Mouse (Mus musculus): Measurements from ENCODE around the gene Hnrnph1.
A peak's percentile ranks its signal among the peaks of the same experiment; 100 is the strongest.
"Not testable (repeated sequence)": the region's sequence is repeated elsewhere in the genome, so short reads cannot be mapped to it uniquely, and the experiment has no call there.

The Hnrnph1 gene

GRCm38 (mm10) chr11:50376911-50377891 is at the start of gene Hnrnph1:
TSS of gene Hnrnph1 (plus strand) at chr11:50376990.
- peak; percentile 94 to 99 for DNase-seq (ENCODE audit: low read depth in 1 of 2, low spot score in 2 of 2)

DNA sequence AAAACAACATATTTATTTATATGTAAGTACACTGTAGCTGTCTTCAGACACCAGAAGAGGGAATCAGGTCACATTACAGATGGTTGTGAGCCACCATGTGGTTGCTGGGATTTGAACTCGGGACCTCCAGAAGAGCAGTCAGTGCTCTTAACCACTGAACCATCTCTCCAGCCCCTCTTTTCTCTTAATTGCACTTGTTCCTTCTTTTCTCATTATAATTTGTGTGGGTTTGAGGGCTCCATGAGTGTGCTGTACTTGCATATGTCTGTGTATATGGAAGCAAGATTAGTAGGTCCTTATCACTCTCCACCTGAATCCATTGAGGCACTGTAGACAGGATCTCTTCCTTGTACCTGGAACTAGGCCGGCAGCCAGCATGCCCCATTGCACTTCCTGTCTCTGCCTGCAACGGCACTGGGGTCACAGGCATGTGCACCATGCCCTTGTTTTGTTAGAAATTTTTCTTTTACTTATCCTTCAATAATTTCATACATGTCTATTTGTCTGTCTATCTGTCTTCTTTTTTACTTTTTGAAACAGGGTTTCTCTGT is 48.6 kb upstream of the Hnrnph1 start:
- no peak for DNase-seq (ENCODE audit: low read depth in 1 of 2, low spot score in 2 of 2)

DNA sequence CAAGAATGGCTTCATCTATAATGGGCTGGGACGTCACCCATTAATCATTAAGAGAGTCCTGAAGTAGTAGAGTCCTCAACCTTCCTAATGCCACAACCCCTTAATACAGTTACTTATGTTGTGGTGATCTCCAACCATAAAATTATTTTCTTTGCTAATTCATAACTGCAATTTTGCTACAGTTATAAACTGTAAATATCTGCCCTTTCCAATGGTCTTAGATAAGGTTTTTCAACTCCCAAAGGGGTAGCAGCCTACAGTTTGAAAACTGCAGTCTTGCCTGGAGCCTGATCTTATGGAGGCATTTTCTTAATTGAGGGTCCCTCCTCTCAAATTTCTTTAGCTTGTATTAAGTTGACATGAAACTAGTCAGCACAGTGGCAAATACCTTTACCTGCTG is 47.4 kb upstream of the Hnrnph1 start:
- no peak for DNase-seq (ENCODE audit: low read depth in 1 of 2, low spot score in 2 of 2)

DNA sequence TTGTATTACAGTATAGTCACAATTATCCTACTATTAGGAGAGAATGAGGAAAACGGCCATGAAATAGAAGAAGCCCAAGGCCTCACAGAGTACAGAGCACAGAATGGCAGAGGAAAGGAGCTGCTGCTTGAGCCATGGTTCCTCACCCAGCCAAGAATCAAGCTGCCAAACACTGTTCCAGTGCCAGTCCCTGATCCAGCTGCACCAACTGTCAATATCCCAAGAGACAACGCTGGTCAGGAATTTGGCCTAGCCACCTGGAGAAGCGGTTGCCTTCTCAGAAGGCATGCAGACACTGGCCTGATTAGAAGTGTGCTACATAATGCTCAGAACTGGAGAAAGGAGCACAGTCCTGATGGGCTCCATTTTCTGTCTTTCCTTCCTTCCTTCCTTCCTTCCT is 43.6 kb upstream of the Hnrnph1 start:
- no peak for DNase-seq (ENCODE audit: low read depth in 1 of 2, low spot score in 2 of 2)

GRCm38 (mm10) chr11:50336126-50336525 is 40.7 kb upstream of the Hnrnph1 start:
- no peak for DNase-seq (ENCODE audit: low read depth in 1 of 2, low spot score in 2 of 2)

DNA sequence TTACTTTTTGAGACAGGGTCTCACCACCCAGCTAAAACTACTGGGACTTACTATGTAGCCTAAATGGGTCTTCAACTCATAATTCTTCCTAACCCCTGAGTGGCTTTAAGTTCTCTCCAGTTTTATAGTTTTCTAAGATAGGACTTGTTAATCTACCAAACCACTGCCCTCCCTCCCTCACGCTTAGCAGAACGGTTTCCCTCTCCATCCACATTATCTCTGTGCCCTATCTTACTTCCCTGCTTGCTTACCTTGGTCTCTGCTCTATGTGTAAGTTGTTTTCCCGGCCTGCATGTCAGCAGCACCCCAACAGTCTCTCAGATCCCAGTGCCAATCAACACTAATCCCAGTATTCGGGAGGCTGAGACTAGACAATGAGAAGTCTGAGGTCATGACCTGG is 39.9 kb upstream of the Hnrnph1 start:
- no peak for DNase-seq (ENCODE audit: low read depth in 1 of 2, low spot score in 2 of 2)

GRCm38 (mm10) chr11:50345486-50345885 is 31.3 kb upstream of the Hnrnph1 start:
- no peak for DNase-seq (ENCODE audit: low read depth in 1 of 2, low spot score in 2 of 2)

DNA sequence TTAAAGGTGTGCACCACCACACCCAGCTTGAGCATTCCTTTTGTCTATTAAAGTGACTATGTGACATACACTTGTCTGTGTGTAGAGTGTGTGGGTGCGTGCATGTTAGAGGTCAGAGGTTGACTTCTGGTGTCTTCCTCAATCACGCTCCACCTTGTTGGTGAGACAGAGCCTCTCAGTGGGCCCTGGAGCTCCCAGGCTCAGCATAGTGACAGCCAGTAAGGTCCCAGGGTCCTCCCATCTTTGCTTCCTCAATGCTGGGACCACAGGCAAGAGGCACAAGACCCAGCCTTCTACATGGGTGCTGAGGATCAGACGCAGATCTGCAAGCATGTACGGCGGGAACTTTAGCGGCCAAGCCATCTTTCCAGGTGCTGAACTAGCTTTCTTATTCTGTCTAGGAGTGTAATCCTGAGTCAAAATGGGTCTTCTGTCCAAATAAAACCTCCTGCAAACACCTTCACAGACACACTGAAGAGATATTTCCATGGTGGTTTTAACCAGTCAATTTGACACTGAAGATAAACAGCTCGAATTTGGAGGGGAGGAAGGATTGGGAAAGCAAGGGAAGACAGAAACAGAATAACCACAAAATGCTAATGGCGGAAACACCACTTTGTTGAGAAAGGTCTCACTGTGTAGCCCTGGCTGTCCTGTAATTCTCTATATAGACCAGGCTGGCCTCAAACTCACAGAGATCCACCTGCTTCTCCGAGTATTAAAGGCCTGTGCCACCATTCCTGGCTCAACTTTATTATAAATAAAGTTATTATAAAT is 30.3 kb upstream of the Hnrnph1 start:
- no peak for DNase-seq (ENCODE audit: low read depth in 1 of 2, low spot score in 2 of 2)

GRCm38 (mm10) chr11:50352177-50352576 is 24.6 kb upstream of the Hnrnph1 start:
- DNase-seq (ENCODE audit: low read depth in 1 of 2, low spot score in 2 of 2) = no peak

DNA sequence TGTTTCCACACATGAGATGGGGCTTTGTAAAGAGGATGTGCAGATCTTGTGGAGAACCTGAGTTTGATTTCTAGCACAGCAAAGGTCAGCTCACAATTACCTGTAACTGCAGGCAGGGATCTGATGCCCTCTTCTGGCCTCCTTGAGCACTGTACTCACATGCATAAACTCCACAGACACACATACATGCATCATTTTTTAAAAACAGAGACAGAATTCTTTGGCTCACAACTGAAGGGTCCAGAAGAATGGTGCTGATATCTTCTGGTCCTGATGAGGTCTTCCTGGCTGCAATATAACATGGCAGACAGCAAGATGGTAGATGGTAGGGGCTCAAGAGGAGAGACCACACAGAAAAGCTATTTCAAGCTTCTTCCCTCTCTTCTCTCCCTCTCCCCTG is 22.6 kb upstream of the Hnrnph1 start, which contains the start of gene Cby3:
TSS of gene Cby3 (plus strand) at position 301 of the 400 bp plus-strand sequence.
- DNase-seq (ENCODE audit: low read depth in 1 of 2, low spot score in 2 of 2) = no peak

- no peak for DNase-seq (ENCODE audit: low read depth in 1 of 2, low spot score in 2 of 2)
These were observed 21.9 kb upstream of the Hnrnph1 start for GRCm38 (mm10) chr11:50354851-50355250.

DNA sequence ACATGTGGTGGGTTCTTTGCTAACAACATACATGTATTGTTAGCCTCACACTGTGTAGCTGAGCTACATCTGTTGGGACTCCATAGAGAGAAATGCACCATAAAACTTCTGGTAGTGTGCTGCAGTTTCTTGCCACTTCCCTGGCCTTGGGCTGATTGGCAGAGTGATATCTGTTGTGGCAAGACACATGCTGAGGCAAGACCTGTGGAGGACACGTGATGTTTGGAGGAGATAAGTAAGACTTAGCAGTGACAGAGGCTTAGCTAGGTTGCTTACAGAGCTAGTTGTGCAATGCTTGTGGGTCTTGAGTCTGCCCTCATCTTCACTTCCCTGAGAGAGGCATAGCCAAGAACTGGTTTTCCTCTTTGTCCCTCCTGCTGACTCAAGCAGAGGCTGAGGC is 21.4 kb upstream of the Hnrnph1 start:
- no peak for DNase-seq (ENCODE audit: low read depth in 1 of 2, low spot score in 2 of 2)

DNA sequence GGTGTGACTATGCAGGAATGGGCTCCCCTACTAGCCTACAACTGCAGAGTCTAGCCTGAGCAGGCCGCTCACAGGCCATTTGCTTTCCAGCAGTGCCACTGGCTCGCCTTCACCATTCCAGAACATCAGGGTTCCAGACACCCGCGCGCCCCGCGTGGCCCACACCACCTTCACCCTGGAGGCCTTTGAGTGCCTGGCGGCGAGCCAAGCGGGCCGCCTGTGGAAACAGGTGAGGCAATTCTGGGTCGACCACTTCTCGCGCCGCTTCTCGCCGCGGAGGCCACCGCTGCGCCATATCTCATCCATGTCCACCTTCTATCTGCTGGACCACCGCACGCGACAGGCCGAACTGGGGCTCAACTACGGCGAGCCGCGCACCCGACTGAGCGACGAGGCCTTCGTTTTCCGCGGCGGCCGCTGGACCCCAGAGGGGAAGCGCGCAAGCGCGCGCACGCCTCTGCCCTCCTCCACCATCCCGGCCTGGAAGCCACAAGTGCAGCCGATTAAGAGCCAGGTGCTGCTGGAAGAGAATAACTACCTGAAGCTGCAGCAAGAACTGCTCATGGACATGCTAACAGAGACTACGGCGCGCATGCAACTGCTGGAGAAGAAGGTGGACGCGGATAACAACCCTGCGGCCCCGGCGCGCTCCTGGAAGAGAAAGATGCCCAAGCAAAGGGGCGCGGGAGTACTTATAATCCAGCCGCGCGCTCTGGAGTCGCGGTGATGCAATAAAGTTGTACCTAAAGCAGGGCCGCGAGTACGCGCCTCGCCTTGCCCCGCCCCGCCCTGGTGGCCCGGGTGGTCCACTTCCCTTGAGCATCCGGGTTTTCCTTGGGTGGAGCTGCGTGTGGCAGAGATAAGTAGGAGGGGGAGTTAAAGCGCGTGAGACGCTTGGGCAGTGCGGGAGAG is 17.6 kb upstream of the Hnrnph1 start:
- DNase-seq (ENCODE audit: low read depth in 1 of 2, low spot score in 2 of 2) = peak in 1 of 2 experiments; percentile 5

DNA sequence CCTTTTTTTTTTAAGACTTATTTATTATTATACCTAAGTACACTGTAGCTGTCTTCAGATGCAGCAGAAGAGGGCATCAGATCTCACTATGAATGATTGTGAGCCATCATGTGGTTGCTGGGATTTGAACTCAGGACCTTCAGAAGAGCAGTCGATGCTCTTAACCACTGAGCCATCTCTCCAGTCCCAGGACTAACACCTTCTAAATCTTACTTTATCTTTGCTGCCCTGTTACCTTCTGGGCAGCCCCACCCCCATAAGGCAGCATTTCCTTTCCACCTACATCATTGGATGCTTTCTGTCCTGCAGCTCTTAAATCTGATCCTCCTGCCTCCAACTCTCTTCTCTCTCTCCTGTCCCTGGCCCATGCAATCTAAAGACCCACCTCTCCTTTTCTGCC is 15.5 kb upstream of the Hnrnph1 start:
- DNase-seq (ENCODE audit: low read depth in 1 of 2, low spot score in 2 of 2) = not testable (repeated sequence)

DNA sequence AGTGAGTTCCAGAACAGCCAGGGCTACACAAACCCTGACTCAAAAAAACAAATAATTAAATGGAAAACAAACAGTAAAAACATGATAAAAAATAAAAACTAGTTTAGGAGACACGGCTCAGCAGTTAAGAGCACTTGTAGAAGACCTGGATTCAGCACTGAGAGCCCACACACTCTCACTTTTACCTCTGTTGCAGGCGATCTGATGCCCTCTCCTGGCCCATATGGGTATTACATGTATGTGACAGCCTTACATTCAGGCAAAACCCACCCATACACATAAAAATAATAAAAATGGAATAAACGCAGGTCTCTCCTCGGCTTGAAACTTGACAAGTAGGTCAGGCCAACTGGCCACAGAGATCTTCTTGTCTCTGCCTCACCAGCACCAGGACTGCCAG is 12.2 kb upstream of the Hnrnph1 start:
- peak in 1 of 2 experiments; percentile 56 for DNase-seq (ENCODE audit: low read depth in 1 of 2, low spot score in 2 of 2)

GRCm38 (mm10) chr11:50365322-50365721 is 11.5 kb upstream of the Hnrnph1 start:
- DNase-seq (ENCODE audit: low read depth in 1 of 2, low spot score in 2 of 2) = no peak

GRCm38 (mm10) chr11:50367531-50367930 is 9.3 kb upstream of the Hnrnph1 start:
- no peak for DNase-seq (ENCODE audit: low read depth in 1 of 2, low spot score in 2 of 2)

- DNase-seq (ENCODE audit: low read depth in 1 of 2, low spot score in 2 of 2) = peak; percentile 45 to 63
These were observed 7.4 kb upstream of the Hnrnph1 start for GRCm38 (mm10) chr11:50369360-50369911.

DNA sequence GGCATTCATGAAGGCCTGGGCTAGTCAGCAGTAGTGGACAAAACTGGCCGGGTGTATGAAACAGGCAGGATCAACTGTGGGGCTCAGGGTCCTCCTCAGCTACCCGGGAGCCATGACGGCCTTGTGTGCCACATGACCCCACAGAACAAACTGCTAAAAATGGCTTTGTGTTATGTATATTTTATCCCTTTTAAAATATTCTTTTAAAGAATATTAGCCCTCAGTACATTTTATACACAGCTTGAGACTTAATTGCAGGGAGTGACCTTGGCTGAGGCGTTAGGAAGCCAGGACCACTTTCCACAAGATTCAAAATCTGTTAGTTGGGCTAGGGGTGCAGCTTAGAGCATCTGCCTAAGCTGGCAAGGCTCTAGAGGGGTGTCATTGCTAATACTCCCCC is 5.8 kb upstream of the Hnrnph1 start:
- no peak for DNase-seq (ENCODE audit: low read depth in 1 of 2, low spot score in 2 of 2)

DNA sequence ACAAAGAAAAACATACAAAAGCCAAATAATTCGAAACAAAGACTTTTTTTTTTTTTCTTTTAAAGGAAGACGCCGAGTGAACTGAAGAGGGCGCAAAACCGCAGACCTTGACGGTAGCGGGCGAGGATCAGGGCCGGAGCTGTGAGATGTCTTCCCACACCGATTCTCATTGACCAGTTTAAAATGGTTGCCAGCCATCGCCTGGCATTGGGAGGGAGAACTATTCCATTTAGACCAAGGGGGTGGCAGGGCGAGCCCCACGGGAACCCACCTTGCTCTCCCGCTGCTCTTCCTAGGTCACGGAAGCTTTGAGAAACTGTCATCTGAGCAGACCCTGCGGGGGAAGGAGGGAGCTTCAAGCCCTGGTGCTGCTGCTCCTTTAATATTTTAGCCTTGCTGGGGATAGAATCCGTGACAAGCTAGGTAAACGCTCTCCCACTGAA is 5.4 kb upstream of the Hnrnph1 start:
- peak in 1 of 2 experiments; percentile 49 for DNase-seq (ENCODE audit: low read depth in 1 of 2, low spot score in 2 of 2)

Data from monocyte, adult 2 months (primary cell).